Mouse (Mus musculus) layer of hippocampus, adult 2 months (tissue): ENCODE data around the gene F13b. TPM values are rescaled to one million over a fixed set of nuclear protein-coding genes. Genes with fewer than 3 reads are reported as not detected.
A peak's percentile ranks its signal among the peaks of the same experiment; 100 is the strongest.

Source experiments
- DNase-seq, 2 experiments: peaks; one replicate each; pipeline ENCODE4 v3.0.0; 2022; ENCODE audit warnings: low spot score in 2 of 2
- H3K27ac ChIP-seq: fragments of 200-600 bp; 2 replicates; pipeline ENCODE4 v1.8.1; 2022
- H3K4me3 ChIP-seq: fragments of 200-600 bp; 2 replicates; pipeline ENCODE4 v1.8.1; 2022; ENCODE audit warnings: mild to moderate bottlenecking
- CTCF ChIP-seq: fragments of 200-600 bp; conservative IDR thresholded peaks from 2 replicates; pipeline ENCODE4 v1.8.1; 2022; ENCODE audit warnings: antibody characterized with exemption, mild to moderate bottlenecking, moderate library complexity
- long read RNA-seq, 2 experiments: library from polyadenylated mRNA; stranded (forward); transcript quantifications; one replicate each; pipeline ENCODE4 v2.0.0; 2021; ENCODE audit warnings: borderline mapping rate in 2 of 2
- total RNA-seq, 2 experiments: library from RNA; stranded (reverse); gene quantifications; 2 replicates each; pipeline ENCODE4 v1.2.3; 2021

Gene F13b
- not detected for total RNA-seq
- long read RNA-seq, experiment 1: 0 reads
- long read RNA-seq, experiment 2: 0 reads

GRCm38 (mm10) chr1:139501258-139501752 is at the start of gene F13b:
F13b (plus strand) TSS chr1:139501702.
- DNase-seq: no peak
- Histone ChIP-seq H3K27ac (no peak within 1 kb of the TSS), H3K4me3 (no peak within 1 kb of the TSS)
- no peak for TF ChIP-seq CTCF

GRCm38 (mm10) chr1:139454340-139455225 is 46.9 kb upstream of the F13b start, which contains the start of gene Aspm:
Aspm (plus strand) TSS chr1:139454772.
- peak within 1 kb of the TSS; percentile 80 for H3K4me3 ChIP-seq
- TF ChIP-seq CTCF: no peak
- no peak within 1 kb of the TSS for H3K27ac ChIP-seq
- peak; percentile 79 to 90 for DNase-seq

- no peak overlapping the region for H3K27ac ChIP-seq
- DNase-seq: no peak
- peak overlapping the region; percentile 80 for H3K4me3 ChIP-seq
- TF ChIP-seq CTCF: no peak
Observed at GRCm38 (mm10) chr1:139455226-139455869, 46.2 kb upstream of the F13b start.

GRCm38 (mm10) chr1:139460807-139461206 is 40.7 kb upstream of the F13b start:
- DNase-seq: no peak
- TF ChIP-seq CTCF: no peak
- H3K27ac ChIP-seq: no peak overlapping the region
- H3K4me3 ChIP-seq: no peak overlapping the region

- DNase-seq: no peak
- TF ChIP-seq CTCF: no peak
Observed at GRCm38 (mm10) chr1:139465936-139466335, 35.6 kb upstream of the F13b start.

GRCm38 (mm10) chr1:139478898-139479297 is 22.6 kb upstream of the F13b start:
- Histone ChIP-seq H3K4me3 (no peak overlapping the region), H3K27ac (no peak overlapping the region)
- no peak for TF ChIP-seq CTCF
- no peak for DNase-seq

More at GRCm38 (mm10) chr1:139465936-139466335, 35.6 kb upstream of the F13b start:
- Histone ChIP-seq H3K4me3 (no peak overlapping the region), H3K27ac (no peak overlapping the region)

- H3K4me3 ChIP-seq: no peak overlapping the region
- DNase-seq: no peak
- H3K27ac ChIP-seq: no peak overlapping the region
- TF ChIP-seq CTCF: peak; percentile 64
Observed at GRCm38 (mm10) chr1:139480246-139480645, 21.3 kb upstream of the F13b start.

GRCm38 (mm10) chr1:139481146-139481545 is 20.4 kb upstream of the F13b start:
- peak overlapping the region; percentile 19; the same call in 1 of the 2 replicates for H3K4me3 ChIP-seq
- DNase-seq: peak; percentile 13 to 14
- 0 out of 2 replicates have a peak overlapping the region, but pooled peaks have one; percentile 36 for H3K27ac ChIP-seq
- TF ChIP-seq CTCF: no peak

GRCm38 (mm10) chr1:139494630-139495029 is 6.9 kb upstream of the F13b start:
- Histone ChIP-seq H3K27ac (no peak overlapping the region), H3K4me3 (no peak overlapping the region)
- no peak for DNase-seq
- TF ChIP-seq CTCF: no peak

GRCm38 (mm10) chr1:139495408-139495807 is 6.1 kb upstream of the F13b start:
- no peak for TF ChIP-seq CTCF
- no peak overlapping the region for H3K4me3 ChIP-seq
- no peak overlapping the region for H3K27ac ChIP-seq

GRCm38 (mm10) chr1:139496212-139496611 is 5.3 kb upstream of the F13b start:
- no peak overlapping the region for H3K27ac ChIP-seq
- no peak for TF ChIP-seq CTCF
- no peak overlapping the region for H3K4me3 ChIP-seq
- no peak for DNase-seq

More at GRCm38 (mm10) chr1:139495408-139495807, 6.1 kb upstream of the F13b start:
- DNase-seq: no peak

GRCm38 (mm10) chr1:139499751-139500150 is 1.8 kb upstream of the F13b start:
- no peak for TF ChIP-seq CTCF

GRCm38 (mm10) chr1:139514556-139514955 is 13.1 kb downstream of the F13b start:
- no peak overlapping the region for H3K4me3 ChIP-seq
- H3K27ac ChIP-seq: no peak overlapping the region
- DNase-seq: no peak
- TF ChIP-seq CTCF: no peak

More at GRCm38 (mm10) chr1:139499751-139500150, 1.8 kb upstream of the F13b start:
- DNase-seq: no peak
- H3K4me3 ChIP-seq: no peak overlapping the region
- no peak overlapping the region for H3K27ac ChIP-seq
